Mouse (Mus musculus) naive thymus-derived CD4-positive, alpha-beta T cell, adult 2 months (primary cell): ENCODE results near the gene Rnf185.

Experiments
- DNase-seq: peaks from one replicate; pipeline ENCODE4 v3.0.0-alpha.2; 2011; ENCODE audit warnings: low read depth

The Rnf185 gene

GRCm38 (mm10) chr11:3452167-3452639, at the start of gene Rnf185:
Rnf185 (minus strand) TSS chr11:3452363.
- DNase-seq, result peak; percentile 94

DNA sequence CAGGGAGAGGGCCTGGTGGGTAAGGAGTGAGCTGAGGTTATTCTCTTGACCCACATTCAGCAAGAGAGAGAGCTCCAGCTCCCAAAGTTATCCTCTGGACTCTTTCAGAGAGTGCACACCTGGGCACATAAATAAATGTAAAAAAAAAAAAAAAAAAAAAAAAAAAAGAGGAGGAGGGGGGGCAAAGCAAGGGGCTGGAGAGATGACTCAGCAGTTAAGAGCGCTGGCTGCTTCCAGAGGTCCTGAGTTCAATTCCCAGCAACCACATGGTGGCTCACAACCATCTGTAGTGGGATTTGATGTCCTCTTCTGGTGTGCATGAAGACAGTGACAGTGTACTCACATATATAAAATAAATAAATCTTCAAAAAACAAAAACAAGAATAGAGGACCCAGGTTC, 45.1 kb upstream of the Rnf185 start:
- DNase-seq, result no peak

- DNase-seq, result no peak
Measured at GRCm38 (mm10) chr11:3496756-3497155, 44.6 kb upstream of the Rnf185 start.

GRCm38 (mm10) chr11:3495496-3495895, 43.3 kb upstream of the Rnf185 start:
- DNase-seq, result no peak

- no peak for DNase-seq
Measured at GRCm38 (mm10) chr11:3494857-3495256, 42.7 kb upstream of the Rnf185 start.

DNA sequence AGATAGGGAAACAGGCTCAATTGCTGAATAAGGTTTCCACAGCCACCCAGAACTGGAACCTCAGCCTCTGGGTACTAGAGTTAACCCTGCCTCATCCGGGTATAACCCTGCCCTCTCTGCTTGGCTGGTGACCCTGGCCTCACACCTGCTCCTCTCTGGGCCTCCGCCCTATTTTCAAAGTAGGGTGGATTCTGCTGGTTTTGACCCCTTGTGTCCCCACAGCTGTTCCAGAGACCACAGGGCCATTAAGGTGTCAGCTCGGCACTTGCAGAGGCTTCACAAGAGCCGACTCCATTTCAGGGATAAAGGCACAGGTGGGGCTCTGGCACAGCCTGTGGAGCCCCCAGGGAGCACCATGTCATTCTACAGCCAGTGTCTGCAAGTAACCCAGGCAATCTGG, 40.6 kb upstream of the Rnf185 start:
- DNase-seq, result no peak

DNA sequence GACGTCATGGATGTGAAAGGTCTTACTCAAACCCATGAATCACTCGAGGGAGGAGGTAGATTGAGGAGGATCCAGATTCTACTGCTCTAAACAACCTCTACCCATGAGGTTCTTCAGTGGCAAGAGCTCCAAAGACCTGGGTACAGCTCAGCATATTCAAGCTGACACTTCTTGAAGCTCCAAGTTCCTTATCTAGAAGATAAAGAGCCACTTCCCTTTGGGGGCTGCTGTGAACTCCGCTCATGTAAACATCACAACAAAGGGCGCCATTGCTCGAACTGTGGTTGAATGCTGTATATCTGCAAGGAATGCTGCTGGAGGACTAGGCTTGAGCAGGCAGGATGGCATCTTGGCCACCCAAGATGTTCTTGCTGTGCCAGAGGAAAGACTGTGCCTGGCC, 36.9 kb upstream of the Rnf185 start:
- DNase-seq, result no peak

DNA sequence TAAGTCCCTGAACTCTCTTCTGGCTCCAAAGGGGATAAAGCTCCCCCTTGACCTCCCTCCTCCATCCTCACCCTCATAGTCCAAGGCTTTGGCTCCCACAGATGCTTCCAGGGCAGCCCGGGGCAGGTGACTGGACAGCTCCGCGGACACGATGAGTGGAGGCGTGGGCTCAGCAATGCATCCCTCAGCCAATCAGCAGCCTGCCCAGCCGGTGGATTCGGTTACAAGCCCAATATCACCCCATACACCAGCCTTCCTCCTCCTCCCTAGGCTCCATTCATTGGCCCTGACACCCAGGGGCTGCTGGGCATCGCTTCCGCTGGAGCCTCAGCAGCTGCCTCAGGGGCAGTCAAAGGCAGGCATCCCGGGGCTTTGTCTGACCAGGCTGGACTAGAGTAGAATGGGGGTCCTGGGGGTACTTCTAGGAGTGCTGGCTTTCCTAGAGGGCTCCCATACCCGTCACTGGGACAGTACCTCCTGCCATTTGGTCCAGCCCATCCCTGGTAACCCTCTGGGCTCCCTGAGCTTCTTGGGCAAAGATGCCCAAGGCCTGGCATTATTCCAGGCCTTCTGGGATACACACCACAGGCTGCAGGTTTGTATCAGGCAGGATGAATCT, 35.9 kb upstream of the Rnf185 start, which contains the start of gene Pla2g3:
Pla2g3 (plus strand) TSS at position 333 of the 619 bp plus-strand sequence.
- no peak for DNase-seq

DNA sequence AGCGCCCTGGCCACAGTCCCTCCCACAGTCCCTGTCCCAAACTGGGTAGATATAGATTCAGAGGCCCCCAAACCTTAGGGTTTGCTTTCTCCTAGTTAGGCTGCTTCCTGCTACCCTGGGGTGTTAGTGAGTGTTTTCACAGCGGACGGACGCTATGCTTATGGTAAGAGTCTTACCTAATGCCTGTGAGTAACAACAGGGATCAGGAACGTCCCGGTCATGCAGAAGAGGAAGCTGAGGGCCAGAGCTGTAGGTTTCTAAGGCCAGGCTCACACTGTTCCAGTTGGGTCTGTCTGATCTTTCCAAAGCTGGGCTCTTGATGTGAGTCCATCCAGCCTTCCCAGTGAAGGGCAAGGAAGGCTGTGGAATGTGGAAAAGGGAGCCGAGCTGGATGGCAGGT, 34.2 kb upstream of the Rnf185 start:
- no peak for DNase-seq

GRCm38 (mm10) chr11:3483980-3484642, 31.9 kb upstream of the Rnf185 start:
- no peak for DNase-seq

GRCm38 (mm10) chr11:3475489-3475888, 23.3 kb upstream of the Rnf185 start:
- no peak for DNase-seq

DNA sequence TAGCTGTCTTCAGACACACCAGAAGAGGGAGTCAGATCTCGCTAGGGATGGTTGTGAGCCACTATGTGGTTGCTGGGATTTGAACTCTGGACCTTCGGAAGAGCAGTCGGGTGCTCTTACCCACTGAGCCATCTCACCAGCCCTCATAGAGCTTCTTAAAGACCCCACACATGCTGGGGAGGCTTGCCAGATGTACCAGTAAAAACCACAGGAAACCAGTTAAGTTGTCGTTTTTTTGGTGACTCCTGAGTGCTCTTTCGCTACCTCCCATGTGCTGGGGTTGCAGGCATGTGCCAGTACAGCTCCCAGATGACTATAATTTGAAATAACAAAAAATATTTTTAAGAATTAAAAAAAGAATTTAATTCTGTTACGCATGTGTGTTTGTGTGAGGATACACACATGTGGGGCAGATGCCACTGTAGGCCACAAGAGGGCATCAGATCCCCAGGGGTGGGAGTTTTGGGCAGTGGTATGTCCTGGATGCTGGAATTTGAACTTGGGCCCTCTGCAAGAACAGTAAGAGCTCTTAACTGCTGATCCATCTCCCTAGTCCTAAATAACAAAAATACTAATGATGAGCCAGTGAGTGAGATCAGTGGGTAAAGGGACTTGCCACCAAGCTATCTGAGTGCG, 22.4 kb upstream of the Rnf185 start:
- no peak for DNase-seq

DNA sequence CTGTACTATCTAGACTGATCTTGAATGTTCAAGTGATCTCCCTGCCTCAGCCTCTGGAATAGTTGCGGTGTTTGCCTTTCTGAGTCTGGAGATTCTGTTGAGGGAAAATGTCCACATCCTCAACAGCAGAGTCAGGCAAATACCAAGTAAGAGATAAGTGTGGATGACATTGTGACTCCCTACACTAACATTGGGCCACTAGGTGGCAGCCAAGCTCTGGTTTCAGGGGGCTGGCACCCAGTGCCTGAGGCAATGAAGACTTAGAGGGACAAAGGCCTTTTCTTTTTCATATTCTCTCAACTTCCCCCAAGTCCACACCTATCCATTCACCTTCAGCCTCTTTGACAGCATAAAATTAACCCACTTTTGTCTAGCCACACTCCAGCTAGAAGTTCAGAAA, 20.3 kb upstream of the Rnf185 start:
- peak; percentile 78 for DNase-seq

DNA sequence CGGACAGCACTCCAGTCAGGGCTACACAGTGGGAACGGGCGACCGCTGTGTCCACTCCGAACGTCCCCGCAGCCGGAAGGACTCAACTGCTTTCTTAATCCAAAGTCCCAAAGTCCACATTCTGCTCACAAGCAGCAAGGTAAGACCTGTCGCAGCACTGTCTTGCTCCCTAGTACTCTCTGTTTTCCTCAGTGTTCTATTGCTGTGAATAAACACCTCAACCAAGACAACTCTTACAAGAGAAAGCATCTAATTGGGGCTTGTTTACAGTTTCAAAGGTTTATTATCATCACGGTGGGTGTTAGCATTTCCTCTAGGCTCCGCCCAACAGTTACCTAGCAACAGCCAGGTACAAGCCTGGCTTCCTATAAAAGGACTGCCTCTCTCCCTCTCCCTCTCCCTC, 19.3 kb upstream of the Rnf185 start:
- no peak for DNase-seq

GRCm38 (mm10) chr11:3462846-3463245, 10.7 kb upstream of the Rnf185 start:
- no peak for DNase-seq

DNA sequence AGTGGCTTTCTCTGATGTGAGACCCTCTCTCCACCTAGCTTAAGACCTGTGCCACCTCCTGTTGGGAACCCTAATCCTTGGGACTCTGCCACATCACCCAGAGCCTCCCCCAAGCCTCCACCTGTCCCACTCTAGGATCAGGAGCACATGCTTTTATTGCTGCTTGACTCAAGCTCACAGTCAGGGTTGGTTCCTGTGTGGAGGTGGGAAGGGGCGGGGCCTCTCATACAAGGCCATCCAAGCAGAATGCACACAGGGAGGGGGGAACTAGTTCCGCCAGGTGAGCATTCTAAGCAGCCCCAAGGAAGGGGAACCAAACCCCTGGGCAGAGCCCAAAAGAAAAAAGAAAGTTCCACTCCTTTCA, 6.9 kb upstream of the Rnf185 start:
- DNase-seq, result no peak

GRCm38 (mm10) chr11:3458428-3459104, 6.4 kb upstream of the Rnf185 start:
- no peak for DNase-seq

DNA sequence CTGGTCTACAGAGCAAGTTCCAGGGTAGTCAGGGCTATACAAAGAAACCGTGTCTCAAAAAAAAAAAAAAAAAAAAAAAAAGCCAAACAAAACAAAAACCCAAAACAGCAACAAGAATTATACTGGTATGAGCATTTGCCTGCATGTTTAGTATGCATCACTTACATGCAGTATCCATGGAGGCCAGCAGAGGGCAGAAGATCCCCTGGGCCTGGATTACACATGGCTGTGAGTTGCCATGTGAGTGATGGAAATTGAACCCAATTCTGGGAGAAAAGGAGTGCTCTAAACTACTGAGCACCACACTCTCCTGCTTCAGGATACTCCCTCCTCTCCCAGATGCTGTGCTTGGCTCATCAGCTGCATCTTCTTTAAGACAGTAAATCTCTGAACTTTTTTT, 4.2 kb upstream of the Rnf185 start:
- peak; percentile 76 for DNase-seq

DNA sequence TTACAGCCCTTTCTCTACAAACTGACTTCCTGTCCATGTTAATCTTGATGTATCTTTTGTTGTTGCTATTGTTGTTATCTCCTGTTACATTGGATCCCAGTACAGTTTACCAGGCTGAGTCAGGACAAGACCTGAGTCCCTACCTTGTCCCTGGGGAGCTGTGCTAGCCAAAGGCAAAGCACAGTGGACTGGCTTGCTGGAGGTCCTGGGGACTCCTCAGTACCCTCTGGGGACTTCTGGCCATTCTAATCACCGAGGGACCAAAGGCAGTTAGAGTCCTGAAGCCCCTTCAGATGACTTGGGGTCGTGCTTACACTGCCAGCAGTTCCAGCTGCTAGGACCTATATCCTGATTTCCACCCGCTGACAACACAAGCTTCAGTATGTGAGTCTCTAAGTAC, 2.3 kb upstream of the Rnf185 start:
- no peak for DNase-seq

DNA sequence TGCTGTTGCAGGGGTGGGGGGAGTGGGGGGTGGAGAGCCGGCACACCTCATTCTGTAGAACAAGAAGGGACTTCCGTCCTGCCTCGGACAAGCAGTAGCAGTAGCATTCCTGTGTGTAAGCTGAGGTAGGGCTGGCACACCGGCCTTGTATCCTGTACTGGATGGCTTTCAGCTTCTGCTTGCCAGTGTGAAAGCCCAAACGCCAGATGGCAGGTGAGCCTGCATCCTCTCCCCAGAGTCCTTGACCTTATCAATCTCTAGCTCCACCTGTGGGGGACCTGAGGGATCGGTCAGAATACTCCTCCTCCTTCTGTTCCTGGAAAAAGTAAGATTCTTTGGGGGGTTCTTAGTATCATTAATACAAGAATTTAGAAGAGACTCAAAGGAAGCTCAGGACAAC, 1.3 kb upstream of the Rnf185 start:
- DNase-seq, result peak; percentile 19

DNA sequence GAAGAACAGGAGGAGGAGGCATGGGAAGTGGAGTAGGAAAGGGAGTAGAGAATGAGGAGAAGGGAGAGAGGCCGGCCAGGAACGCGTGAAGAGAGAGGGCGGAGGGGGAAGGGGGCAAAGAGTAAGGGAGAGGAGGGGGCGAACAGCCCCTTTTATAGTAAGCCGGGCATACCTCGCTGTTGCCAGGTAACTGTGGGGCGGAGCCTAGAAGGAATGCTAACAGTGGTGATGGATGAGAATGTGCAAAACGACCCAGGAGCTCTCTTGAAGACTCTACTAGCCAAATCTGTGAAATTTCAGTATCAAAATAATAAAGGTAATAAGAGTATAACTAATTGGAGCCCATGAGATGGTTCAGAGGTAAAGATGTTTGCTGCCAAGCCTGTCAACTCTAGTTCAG, 606 bp upstream of the Rnf185 start:
- DNase-seq, result no peak

GRCm38 (mm10) chr11:3451701-3452163, 431 bp downstream of the Rnf185 start:
- no peak for DNase-seq

- no peak for DNase-seq
Measured at GRCm38 (mm10) chr11:3444875-3445274, 7.3 kb downstream of the Rnf185 start.
